In the genomic region with DNA sequence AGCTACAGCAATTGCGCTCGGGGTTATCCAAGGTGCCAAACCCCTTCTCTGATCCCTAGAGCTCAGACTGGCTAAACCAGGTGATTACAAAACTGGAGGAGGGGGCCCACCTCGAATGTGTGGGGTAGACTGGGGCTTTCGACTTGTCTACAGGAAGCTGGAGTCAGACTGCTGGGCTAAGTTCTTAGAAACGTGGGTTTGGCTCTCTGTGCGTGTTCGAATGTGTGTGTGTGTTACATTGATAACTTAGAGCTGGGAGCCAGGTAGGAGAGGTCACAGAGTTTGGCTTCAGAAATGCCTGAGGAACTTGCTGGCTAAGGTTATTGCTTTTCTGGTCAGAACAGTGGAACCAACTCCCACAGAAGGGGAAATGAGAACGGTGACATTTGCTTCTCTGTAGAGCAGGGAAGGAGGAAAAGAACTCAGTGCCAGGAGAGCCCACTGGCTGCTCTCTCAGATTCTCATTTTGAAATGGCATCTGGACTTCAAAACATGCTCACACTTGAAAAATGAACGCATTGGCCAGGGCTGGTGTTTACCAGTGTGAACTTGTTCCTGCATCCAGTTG, we compare ENCODE assay signal across 13 mouse cellular contexts.
DNase-seq lines count a peak whose midpoint lies in the region; ATAC-seq and TF ChIP-seq lines count a peak whose summit lies in the region.
"Had no signal": no experiment of that assay in that cellular context is flagged by ENCODE, and none has a peak within 500 bp of the region (broad histone marks: within the 10 kb centered on the region; RNA-seq: fewer than 3 reads in every experiment).

No protein-coding gene starts in this region.

- H3K36me3 ChIP-seq in heart, embryonic 15.5 days, result no peaks in the 10 kb centered on the region
- no peaks in the 10 kb centered on the region for H3K36me3 ChIP-seq in lung, embryonic 15.5 days
- H3K36me3 ChIP-seq in embryonic facial prominence, embryonic 13.5 days, result no peaks in the 10 kb centered on the region
- H3K36me3 ChIP-seq in liver, embryonic 13.5 days, result no peaks in the 10 kb centered on the region
- no peaks in the 10 kb centered on the region for H3K36me3 ChIP-seq in intestine, embryonic 16.5 days (ENCODE audit: control insufficient read depth, insufficient read depth, low read length)
- H3K36me3 ChIP-seq: midbrain, embryonic 12.5 days had no signal

- no peak for TF ChIP-seq POLR2A in lung, adult 2 months (IDR thresholded peaks at IDR 0.05; ENCODE audit: borderline replicate concordance, extremely low read depth, low read depth, low read length)

- TF ChIP-seq CTCF in lung, adult 2 months (IDR thresholded peaks at IDR 0.05; ENCODE audit: insufficient read depth, low read length), result no peak

- 0 out of 2 replicates have a peak, but pooled peaks cover 4% of the 10 kb centered on the region for H3K27me3 ChIP-seq in heart, embryonic 15.5 days
- peaks cover 6% of the 10 kb centered on the region; the same call in 1 of the 2 replicates for H3K27me3 ChIP-seq in lung, embryonic 15.5 days
- H3K27me3 ChIP-seq in embryonic facial prominence, embryonic 13.5 days, result peaks cover 5% of the 10 kb centered on the region; the same call in 1 of the 2 replicates
- peaks cover 22% of the 10 kb centered on the region for H3K27me3 ChIP-seq in liver, embryonic 13.5 days
- no peaks in the 10 kb centered on the region for H3K27me3 ChIP-seq in intestine, embryonic 16.5 days (replicated peaks; ENCODE audit: control insufficient read depth, insufficient read depth, low read length)

- H3K27ac ChIP-seq in heart, embryonic 15.5 days, result 0 out of 2 replicates have a peak overlapping the region, but pooled peaks have one; percentile 13
- peak overlapping the region; percentile 37; the same call in 1 of the 2 replicates for H3K27ac ChIP-seq in lung, embryonic 15.5 days
- H3K27ac ChIP-seq in embryonic facial prominence, embryonic 13.5 days, result 0 out of 2 replicates have a peak overlapping the region, but pooled peaks have one; percentile 36
- no peak overlapping the region for H3K27ac ChIP-seq in liver, embryonic 13.5 days
- no peak overlapping the region for H3K27ac ChIP-seq in intestine, embryonic 16.5 days (ENCODE audit: low read length)
- H3K27ac ChIP-seq: midbrain, embryonic 12.5 days had no signal

- no peak overlapping the region for H3K4me3 ChIP-seq in heart, embryonic 15.5 days
- H3K4me3 ChIP-seq in lung, embryonic 15.5 days, result no peak overlapping the region
- H3K4me3 ChIP-seq in lung, adult 2 months (replicated peaks; ENCODE audit: extremely low read depth, low read depth, low read length), result no peak overlapping the region
- H3K4me3 ChIP-seq in embryonic facial prominence, embryonic 13.5 days, result no peak overlapping the region
- H3K4me3 ChIP-seq in liver, embryonic 13.5 days (replicated peaks), result no peak overlapping the region
- no peak overlapping the region for H3K4me3 ChIP-seq in intestine, embryonic 16.5 days (ENCODE audit: low read length)
- H3K4me3 ChIP-seq: midbrain, embryonic 12.5 days had no signal

- WGBS in heart, embryonic 15.5 days, result 52% methylated on average over 9 of the region's 9 CpGs
- 59% methylated on average over 9 of the region's 9 CpGs for WGBS in lung, embryonic 15.5 days
- WGBS in lung, adult 2 months, result 39% methylated on average over 9 of the region's 9 CpGs
- WGBS in embryonic facial prominence, embryonic 13.5 days, result 53% methylated on average over 9 of the region's 9 CpGs
- 16% methylated on average over 9 of the region's 9 CpGs for WGBS in liver, embryonic 13.5 days (ENCODE audit: insufficient replicate concordance)
- WGBS in intestine, embryonic 16.5 days, result 62% methylated on average over 9 of the region's 9 CpGs

- 0 out of 2 replicates have a peak, but pooled peaks cover 3% of the 10 kb centered on the region for H3K4me1 ChIP-seq in heart, embryonic 15.5 days (replicated peaks)
- peaks cover 6% of the 10 kb centered on the region; the same call in 1 of the 2 replicates for H3K4me1 ChIP-seq in lung, embryonic 15.5 days
- no peaks in the 10 kb centered on the region for H3K4me1 ChIP-seq in lung, adult 2 months (ENCODE audit: control insufficient read depth, insufficient read depth, low read length)
- peaks cover 7% of the 10 kb centered on the region for H3K4me1 ChIP-seq in embryonic facial prominence, embryonic 13.5 days
- peaks cover 24% of the 10 kb centered on the region for H3K4me1 ChIP-seq in liver, embryonic 13.5 days (replicated peaks)
- peaks cover 15% of the 10 kb centered on the region for H3K4me1 ChIP-seq in intestine, embryonic 16.5 days (ENCODE audit: control insufficient read depth, insufficient read depth, low read length)

- no peak overlapping the region for H3K9ac ChIP-seq in heart, embryonic 15.5 days
- no peak overlapping the region for H3K9ac ChIP-seq in lung, embryonic 15.5 days
- H3K9ac ChIP-seq in embryonic facial prominence, embryonic 13.5 days, result no peak overlapping the region
- no peak overlapping the region for H3K9ac ChIP-seq in liver, embryonic 13.5 days
- no peak overlapping the region for H3K9ac ChIP-seq in intestine, embryonic 16.5 days (ENCODE audit: low read depth, low read length)
- H3K9ac ChIP-seq: midbrain, embryonic 12.5 days had no signal

- H3K4me2 ChIP-seq in heart, embryonic 15.5 days, result no peak overlapping the region
- no peak overlapping the region for H3K4me2 ChIP-seq in lung, embryonic 15.5 days
- H3K4me2 ChIP-seq in embryonic facial prominence, embryonic 13.5 days, result no peak overlapping the region
- H3K4me2 ChIP-seq in liver, embryonic 13.5 days, result 0 out of 2 replicates have a peak overlapping the region, but pooled peaks have one; percentile 3
- no peak overlapping the region for H3K4me2 ChIP-seq in intestine, embryonic 16.5 days (ENCODE audit: low read depth, low read length)
- H3K4me2 ChIP-seq: midbrain, embryonic 12.5 days had no signal

- ATAC-seq in heart, embryonic 15.5 days (replicated peaks; ENCODE audit: insufficient number of reproducible peaks, insufficient read depth, low FRiP score, low read depth), result no peak
- ATAC-seq in lung, embryonic 15.5 days (ENCODE audit: borderline replicate concordance, extremely low read depth, low FRiP score, low TSS enrichment), result no peak
- ATAC-seq in embryonic facial prominence, embryonic 13.5 days (ENCODE audit: insufficient number of reproducible peaks, insufficient read depth, low FRiP score, low TSS enrichment, low read depth), result no peak
- ATAC-seq in liver, embryonic 13.5 days (ENCODE audit: low read depth), result peak; percentile 50; the same call in 1 of the 2 replicates
- no peak for ATAC-seq in intestine, embryonic 16.5 days

- no peaks in the 10 kb centered on the region for H3K9me3 ChIP-seq in heart, embryonic 15.5 days (replicated peaks)
- no peaks in the 10 kb centered on the region for H3K9me3 ChIP-seq in lung, embryonic 15.5 days
- no peaks in the 10 kb centered on the region; the same call in 1 of the 2 replicates for H3K9me3 ChIP-seq in embryonic facial prominence, embryonic 13.5 days
- no peaks in the 10 kb centered on the region for H3K9me3 ChIP-seq in liver, embryonic 13.5 days (replicated peaks)
- no peaks in the 10 kb centered on the region for H3K9me3 ChIP-seq in intestine, embryonic 16.5 days (ENCODE audit: control insufficient read depth, low read length)
- H3K9me3 ChIP-seq: midbrain, embryonic 12.5 days had no signal

- DNase-seq in heart, adult 9 months (ENCODE audit: low spot score in 2 of 2), result no peak
- no peak for DNase-seq in lung, adult 2 months
- DNase-seq in liver, embryonic 13.5 days, result no peak
- no peak for DNase-seq in left cerebral cortex, adult 18-20 months (ENCODE audit: low spot score in 2 of 2)
- DNase-seq: adrenal gland, adult 2 months; cerebellum, postnatal 25 days; lung, adult 18-20 months; spleen, adult 18-20 months had no signal

Comparison
In these comparisons a context has a peak if more than half of its experiments do, and no peak if none do; other contexts are left out.
1. H3K27ac ChIP-seq: peak in heart, embryonic 15.5 days (single experiment), lung, embryonic 15.5 days (single experiment) and embryonic facial prominence, embryonic 13.5 days (single experiment); none in liver, embryonic 13.5 days (single experiment) and intestine, embryonic 16.5 days (single experiment).